Mouse (Mus musculus): ENCODE data around the gene Adam8.

DNA sequence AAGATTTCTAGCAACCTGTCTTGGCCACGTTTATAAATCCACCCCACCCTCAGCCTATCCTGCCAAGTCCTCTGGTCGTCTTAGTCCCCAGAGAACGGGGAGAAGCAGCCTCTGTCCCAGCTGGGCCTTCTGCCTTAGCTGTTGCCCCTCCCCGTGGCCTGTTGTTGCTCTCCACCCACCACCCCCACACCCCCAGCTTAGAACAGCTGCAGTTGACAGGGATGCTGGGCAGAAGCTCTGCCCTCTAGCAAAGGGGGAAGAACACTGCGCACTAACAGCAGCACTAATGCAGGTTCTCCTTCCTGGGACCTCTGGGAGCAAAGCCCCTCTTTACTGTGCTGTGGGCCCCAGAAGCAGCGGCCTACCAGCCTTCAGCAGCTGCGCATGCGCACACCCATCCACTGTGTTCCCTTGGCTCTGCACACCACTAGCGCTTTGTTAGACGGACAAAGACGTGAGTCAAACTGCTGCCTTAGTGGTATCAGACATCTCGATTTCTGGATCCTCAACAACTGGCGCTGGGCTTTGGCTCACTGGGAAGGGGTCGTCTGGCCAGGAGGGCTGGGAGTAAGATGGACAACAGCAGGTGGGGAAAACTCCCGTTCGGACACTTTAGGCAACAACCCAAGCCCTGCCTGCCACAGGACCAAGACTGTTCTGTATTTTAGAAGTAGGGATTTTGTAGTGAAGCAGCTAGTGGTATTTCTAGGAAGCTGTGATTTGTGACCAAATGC lies 51.7 kb downstream of the Adam8 start:
- no peak for TF ChIP-seq CTCF (IDR thresholded peaks at IDR 0.05; ENCODE audit: borderline replicate concordance, insufficient read depth, low read depth, low read length)
- TF ChIP-seq POLR2A (IDR thresholded peaks at IDR 0.05; ENCODE audit: borderline replicate concordance, insufficient read depth, low read length), result no peak

Measured in cerebellum, adult 2 months (tissue).